Mouse (Mus musculus) Patski (cell line): Measurements from ENCODE around the gene Ankrd44. TPM values are rescaled to one million over a fixed set of nuclear protein-coding genes. Genes with fewer than 3 reads are reported as not detected.
"Not testable (repeated sequence)": the region's sequence is repeated elsewhere in the genome, so short reads cannot be mapped to it uniquely, and the experiment has no call there.

Experiments
- ATAC-seq: fragments of 100-300 bp; one replicate; pipeline ENCODE4 v1.8.0; 2021
- CTCF ChIA-PET: fragments of 350-600 bp; sonication (Branson Sonifier 250); formaldehyde crosslinking; loops from one replicate; lab custom pipeline; 2022; ENCODE audit warnings: inconsistent platforms; lab: Charles Lee
- POLR2A ChIA-PET: fragments of 350-600 bp; sonication (Branson Sonifier 250); formaldehyde crosslinking; loops from one replicate; lab custom pipeline; 2022; ENCODE audit warnings: antibody characterized with exemption, inconsistent platforms; lab: Charles Lee
- DNase-seq: peaks from one replicate; pipeline ENCODE4 v3.0.0-alpha.2; 2011; ENCODE audit warnings: low read depth, low spot score
- H3K27me3 ChIP-seq: fragments of 371-371 bp; one replicate; pipeline ENCODE4 v1.5.1; 2021
- CTCF ChIP-seq: fragments of 100-300 bp; IDR thresholded peaks from one replicate; pipeline ENCODE4 v1.5.1; 2021
- in situ Hi-C: fragments of 300-500 bp; cut with MboI; formaldehyde crosslinking; loops from 3 replicates; pipeline ENCODE4 v1.11.1; 2018; ENCODE audit warnings: low pct_unique_long_range_greater_than_20kb, mixed read lengths
- polyA plus RNA-seq: library from polyadenylated mRNA; unstranded; gene quantifications from one replicate; pipeline ENCODE4 v1.2.3, GENCODE M21; 2021

Gene Ankrd44
- 31.2 TPM for polyA plus RNA-seq

DNA sequence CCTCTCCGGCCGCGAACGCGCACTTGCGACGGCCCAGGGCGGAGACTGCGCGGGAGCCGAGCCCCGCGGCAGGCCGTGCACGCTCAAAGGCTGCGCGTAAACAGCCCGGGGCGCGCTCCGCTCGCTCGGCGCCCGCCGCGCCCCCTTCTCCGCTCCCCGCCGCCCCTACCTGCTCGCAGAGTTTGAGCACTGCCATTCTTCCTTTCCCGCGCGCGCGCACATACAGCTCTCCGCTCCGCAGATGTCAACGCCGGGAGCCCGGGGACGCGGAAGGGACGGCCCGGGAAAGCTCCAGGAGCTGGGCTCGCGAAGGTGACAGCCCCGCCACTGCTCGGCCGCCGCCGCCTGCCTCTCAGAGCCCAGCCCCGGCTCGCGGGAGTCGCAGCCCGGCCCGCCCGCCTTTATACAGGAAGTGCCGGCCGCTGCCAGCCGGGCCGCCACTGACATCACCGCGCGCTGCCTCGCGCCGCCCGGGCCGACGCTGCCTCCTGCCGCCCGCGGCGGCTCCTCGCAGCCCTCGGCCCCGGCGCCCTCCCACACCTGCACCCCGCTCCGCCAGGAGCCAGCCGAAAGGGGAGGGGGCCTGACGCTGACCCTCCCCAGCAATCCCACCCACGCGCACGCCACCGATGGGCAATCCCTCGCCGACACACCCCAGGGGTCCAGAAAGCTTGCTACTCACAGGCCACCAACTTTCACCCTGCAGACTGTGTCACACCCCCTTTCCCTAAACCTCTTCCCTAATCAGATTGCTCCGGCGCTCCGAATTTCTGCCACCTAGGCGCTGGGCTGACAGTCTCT lies at the start of gene Ankrd44:
Gene Ankrd44, minus strand, starts transcription at position 417 of the 801 bp plus-strand sequence.
- ATAC-seq (peak; percentile 92), DNase-seq (no peak)
- no peaks in the 10 kb centered on the region for H3K27me3 ChIP-seq
- in situ Hi-C loops = loop anchor here (5.0 kb wide), 2 partner anchors 169 to 259 kb away; no protein-coding TSS in a partner anchor
- CTCF ChIA-PET = interaction anchor here (0.8 to 2.2 kb wide), 9 partner anchors 9 to 271 kb away, joined by 3 to 5 read pairs (median 3); no protein-coding TSS in a partner anchor
- no peak for TF ChIP-seq CTCF
- POLR2A ChIA-PET = no interaction called here

DNA sequence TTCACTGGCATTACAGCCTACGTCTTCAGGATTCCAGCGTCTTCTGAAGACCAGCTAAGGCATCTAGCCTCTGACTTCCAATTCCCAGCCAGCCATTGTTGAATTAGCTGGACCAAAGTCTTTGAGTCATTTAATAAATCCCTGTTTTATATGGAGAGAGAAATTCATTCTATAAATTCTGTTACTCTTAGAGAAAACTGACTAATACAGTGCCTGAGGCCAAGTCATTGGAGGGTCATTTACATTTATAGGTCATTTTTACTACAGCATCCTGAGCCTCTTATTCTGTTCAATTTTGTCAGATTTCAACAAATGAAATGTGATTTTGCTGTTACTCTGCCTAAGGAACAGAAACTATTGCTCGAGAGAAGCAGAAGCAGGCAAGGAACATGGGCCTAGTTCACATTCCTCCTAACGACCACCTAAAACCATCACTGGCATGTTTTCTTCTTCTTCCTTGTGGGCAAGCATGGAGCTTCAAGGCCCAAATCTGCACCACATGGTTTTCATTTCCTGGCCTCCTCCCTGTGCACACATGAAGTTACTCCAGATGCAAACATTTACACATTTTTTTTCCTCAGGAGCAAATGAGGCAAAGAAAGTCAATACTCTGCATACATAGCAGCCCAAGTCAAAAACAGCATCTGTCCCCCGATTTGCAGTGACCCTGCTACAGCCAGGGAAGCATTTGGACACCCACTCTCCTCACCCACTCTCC lies 45.7 kb upstream of the Ankrd44 start:
- CTCF ChIA-PET = no interaction called here
- TF ChIP-seq CTCF = no peak
- POLR2A ChIA-PET = no interaction called here
- ATAC-seq (no peak), DNase-seq (no peak)
- in situ Hi-C loops = no loop called here
- no peaks in the 10 kb centered on the region for H3K27me3 ChIP-seq

DNA sequence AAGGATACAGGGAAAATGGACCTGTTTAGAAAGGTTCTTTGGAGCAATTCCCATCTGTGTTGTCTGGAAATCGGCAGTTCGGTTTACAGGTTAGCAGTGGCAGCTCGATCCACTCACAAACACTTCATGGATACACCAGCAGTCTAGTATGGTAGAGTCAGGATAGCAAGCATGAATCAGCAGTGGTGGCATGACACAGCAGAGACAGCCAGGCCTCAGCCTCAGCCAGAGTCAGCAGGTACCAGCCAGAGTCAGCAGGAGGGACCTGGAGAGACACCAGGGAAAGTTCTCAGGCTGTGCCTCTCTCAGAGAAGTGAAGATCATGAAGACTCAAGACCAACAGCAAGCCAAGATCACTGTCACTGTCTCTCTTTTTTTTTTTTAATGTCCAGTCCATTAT lies 40.7 kb upstream of the Ankrd44 start:
- no peak for TF ChIP-seq CTCF
- ChIA-PET CTCF (no interaction called here), POLR2A (no interaction called here)
- DNase-seq = no peak
- in situ Hi-C loops = no loop called here
- no peaks in the 10 kb centered on the region for H3K27me3 ChIP-seq
- ATAC-seq = no peak

DNA sequence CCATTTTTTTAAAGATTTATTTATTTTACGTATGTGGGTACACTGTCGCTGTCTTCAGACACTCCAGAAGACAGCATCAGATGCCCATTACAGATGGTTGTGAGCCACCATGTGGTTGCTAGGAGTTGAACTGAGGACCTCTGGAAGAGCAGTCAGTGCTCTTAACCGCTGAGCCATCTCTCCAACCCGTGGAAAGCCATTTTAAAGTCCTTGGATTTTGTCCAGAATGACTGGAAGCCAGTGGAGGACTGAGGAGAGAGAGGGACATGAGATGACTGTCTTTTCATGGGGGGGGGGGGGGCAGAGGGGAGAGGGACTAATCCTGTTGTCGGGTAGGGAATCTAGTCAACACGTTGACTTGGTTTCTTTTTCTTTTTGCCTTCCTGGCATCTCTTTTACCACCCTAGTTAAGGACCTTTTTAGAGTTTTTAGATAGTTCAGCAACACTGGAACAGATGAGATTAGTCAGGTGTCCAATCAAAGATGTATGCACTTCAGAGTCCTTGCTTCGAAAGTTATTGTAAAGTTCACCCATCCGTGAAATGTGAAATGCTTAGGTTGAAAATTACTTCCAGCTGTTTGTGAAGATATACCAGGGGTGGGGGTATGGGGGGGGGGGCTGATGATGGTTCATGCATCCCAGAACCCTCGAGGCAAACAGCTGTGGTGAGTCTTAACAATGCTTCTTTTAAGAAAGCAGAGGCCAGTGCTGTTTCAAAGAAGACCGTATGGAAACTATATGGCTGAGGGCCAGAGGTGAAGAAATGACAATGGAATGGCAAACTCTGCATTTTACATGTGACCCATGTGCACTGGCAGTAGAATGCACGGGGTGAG lies 39.2 kb upstream of the Ankrd44 start:
- CTCF ChIA-PET = interaction anchor here (1.0 kb wide), 1 partner anchor 10 kb away, joined by 3 read pairs; no protein-coding TSS in a partner anchor
- TF ChIP-seq CTCF = no peak
- H3K27me3 ChIP-seq = no peaks in the 10 kb centered on the region
- DNase-seq (no peak), ATAC-seq (no peak)
- in situ Hi-C loops = no loop called here
- POLR2A ChIA-PET = no interaction called here

DNA sequence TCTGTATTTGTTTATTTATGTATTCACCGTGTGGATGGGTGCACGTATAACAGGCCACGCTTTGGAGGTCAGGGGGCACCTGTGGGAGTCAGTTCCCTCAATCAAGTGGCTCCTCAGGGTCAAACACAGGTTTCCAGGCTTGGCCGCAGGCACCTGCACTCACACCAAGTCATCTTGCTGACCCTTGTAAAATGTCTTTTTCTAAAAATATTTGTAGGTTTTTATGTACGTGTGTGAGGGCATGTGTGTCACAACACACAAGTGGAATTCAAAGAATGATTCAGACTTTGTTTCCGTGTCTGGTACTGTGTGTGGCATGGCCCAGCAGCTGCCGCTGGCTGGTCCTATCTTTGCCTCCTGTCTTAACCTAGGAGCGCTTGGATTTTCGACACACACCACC lies 35.5 kb upstream of the Ankrd44 start:
- ChIA-PET CTCF (no interaction called here), POLR2A (interaction anchor here (0.6 kb wide), 1 partner anchor 256 kb away, joined by 3 read pairs; no protein-coding TSS in a partner anchor)
- no peaks in the 10 kb centered on the region for H3K27me3 ChIP-seq
- no peak for ATAC-seq
- no peak for TF ChIP-seq CTCF
- no peak for DNase-seq
- in situ Hi-C loops = no loop called here

DNA sequence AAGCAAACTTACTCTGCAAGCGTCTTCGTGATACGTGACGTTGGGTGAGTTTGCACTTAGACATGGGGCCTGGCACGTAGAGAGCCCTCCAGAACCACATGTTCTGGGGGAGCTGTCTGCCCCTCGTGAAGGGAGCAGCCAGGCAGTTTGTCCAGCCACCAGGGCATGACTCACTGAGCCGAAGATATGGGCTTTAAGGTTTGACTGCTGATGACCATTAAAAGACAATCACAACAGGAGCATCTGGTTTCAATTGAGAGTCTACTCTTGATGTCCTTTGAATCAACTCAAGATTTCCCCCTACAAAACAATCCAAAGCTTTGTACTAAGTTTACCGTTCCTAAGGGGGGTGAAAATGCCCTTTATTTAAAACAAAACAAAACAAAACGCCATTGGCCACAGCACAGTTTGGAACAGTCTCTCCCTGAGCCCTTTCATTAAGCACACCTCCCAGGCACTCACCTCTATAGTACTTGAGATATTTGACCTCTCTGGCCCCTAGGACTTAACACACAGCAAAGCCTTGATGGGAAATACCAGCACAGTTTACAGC lies 34.5 kb upstream of the Ankrd44 start:
- POLR2A ChIA-PET = no interaction called here
- no peak for TF ChIP-seq CTCF
- no peak for DNase-seq
- H3K27me3 ChIP-seq = no peaks in the 10 kb centered on the region
- CTCF ChIA-PET = interaction anchor here (1.0 kb wide), 1 partner anchor 17 kb away, joined by 3 read pairs; no protein-coding TSS in a partner anchor
- ATAC-seq = no peak
- in situ Hi-C loops = no loop called here

DNA sequence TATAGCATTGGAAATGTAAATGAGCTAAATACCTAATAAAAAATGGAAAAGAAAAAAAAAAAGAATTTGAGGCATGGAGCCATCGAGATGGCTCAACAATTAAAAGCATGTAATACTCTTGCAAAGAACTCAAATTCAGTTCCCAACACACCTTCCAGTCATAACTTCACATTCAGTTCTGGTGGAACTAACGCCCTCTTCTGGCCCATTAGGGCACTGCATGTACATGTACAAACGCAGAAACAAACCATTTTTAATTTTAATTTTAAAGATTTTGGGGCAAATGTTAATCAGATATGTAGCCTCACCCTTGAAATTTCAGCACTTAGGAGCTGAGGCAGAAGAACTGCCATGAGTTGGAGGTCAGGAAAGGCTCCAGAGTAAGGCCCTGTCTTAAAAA lies 32.3 kb upstream of the Ankrd44 start:
- no peak for TF ChIP-seq CTCF
- in situ Hi-C loops = no loop called here
- DNase-seq = no peak
- no peaks in the 10 kb centered on the region for H3K27me3 ChIP-seq
- no peak for ATAC-seq
- POLR2A ChIA-PET = interaction anchor here (0.6 kb wide), 1 partner anchor 11 kb away, joined by 3 read pairs; no protein-coding TSS in a partner anchor
- CTCF ChIA-PET = no interaction called here

DNA sequence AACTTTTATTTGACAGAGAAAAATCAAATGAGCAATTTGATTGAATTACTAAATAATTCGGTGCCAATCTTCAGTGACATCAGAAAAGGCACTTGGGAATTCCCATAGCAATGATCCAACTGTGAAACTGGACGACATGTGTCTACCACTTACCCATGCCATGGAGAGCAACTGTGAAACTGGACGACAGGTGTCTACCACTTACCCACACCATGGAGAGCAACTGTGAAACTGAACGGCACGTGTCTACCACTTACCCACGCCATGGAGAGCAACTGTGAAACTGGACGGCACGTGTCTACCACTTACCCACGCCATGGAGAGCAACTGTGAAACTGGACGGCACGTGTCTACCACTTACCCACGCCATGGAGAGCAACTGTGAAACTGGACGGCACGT lies 30.8 kb upstream of the Ankrd44 start:
- ATAC-seq, in situ Hi-C loops, DNase-seq, CTCF ChIA-PET, H3K27me3 ChIP-seq, POLR2A ChIA-PET: not testable (repeated sequence)

DNA sequence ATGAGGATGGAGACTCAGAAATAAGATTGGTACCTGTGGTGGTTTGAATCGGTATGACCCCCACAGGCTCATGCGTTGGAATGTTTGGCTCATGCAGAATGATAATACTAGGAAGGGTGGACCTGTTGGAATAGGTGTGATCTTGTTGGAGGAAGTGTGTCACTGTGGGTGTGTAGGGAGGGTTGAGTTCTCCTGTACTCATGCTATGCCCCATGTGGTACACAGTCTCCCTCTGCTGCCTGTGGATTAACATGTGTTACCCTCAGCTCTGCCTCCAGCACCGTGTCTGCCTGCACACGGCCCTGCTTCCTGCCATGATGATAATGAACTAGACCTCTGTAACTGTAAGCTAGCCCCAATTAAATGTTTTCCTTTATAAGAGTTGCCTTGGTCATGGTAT lies 28.7 kb upstream of the Ankrd44 start:
- no peak for ATAC-seq
- in situ Hi-C loops = no loop called here
- DNase-seq = no peak
- ChIA-PET CTCF (interaction anchor here (1.3 kb wide), 1 partner anchor 11 kb away, joined by 3 read pairs; no protein-coding TSS in a partner anchor), POLR2A (no interaction called here)
- H3K27me3 ChIP-seq = no peaks in the 10 kb centered on the region
- no peak for TF ChIP-seq CTCF

DNA sequence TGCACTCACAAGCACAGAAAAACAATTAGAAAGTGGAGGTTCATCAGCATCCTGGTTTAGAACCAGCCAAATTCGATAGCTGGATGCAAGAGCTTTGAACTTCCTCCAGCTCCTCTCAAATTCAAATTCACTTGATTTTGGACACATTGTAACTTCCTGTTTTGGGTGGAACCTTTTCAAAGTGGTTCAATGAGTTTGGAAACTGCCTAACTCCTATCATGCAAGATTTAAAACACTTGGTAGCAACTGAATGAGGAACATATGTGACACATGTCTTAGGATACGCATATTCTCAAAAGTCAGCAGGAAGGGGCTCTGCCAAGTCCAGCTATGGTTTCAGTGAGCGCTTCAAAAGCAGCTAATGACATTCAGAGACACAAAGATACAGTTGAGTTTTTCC lies 18.5 kb upstream of the Ankrd44 start:
- DNase-seq (no peak), ATAC-seq (no peak)
- CTCF ChIA-PET = interaction anchor here (1.7 kb wide), 1 partner anchor 10 kb away, joined by 6 read pairs; no protein-coding TSS in a partner anchor
- in situ Hi-C loops = no loop called here
- TF ChIP-seq CTCF = no peak
- POLR2A ChIA-PET = no interaction called here
- H3K27me3 ChIP-seq = no peaks in the 10 kb centered on the region
